Mouse (Mus musculus) limb, embryonic 11.5 days (tissue): Measurements from ENCODE around the gene Tex19.2. TPM values are rescaled to one million over a fixed set of nuclear protein-coding genes. Genes with fewer than 3 reads are reported as not detected.

Experiments
- ATAC-seq: fragments of 200-750 bp; cut with Nextera tagmentation; 2 replicates; pipeline ENCODE4 v1.8.0; 2017; ENCODE audit warnings: low read depth; ENCODE audit not compliant: insufficient number of reproducible peaks, low FRiP score, low TSS enrichment
- DNase-seq: peaks from one replicate; pipeline ENCODE4 v3.0.0-alpha.2; 2015; ENCODE audit warnings: low spot score
- H3K27ac ChIP-seq: fragments of 300-500 bp; sonication (generic); replicated peaks from 2 replicates; pipeline ENCODE4 v1.5.1; 2014; ENCODE audit warnings: low read depth, mild to moderate bottlenecking, low read length
- H3K27me3 ChIP-seq: fragments of 300-500 bp; sonication (generic); 2 replicates; pipeline ENCODE4 v1.6.1; 2014; ENCODE audit warnings: mild to moderate bottlenecking, low read length, mixed read lengths; ENCODE audit not compliant: control insufficient read depth, insufficient read depth
- H3K36me3 ChIP-seq: fragments of 300-500 bp; sonication (generic); 2 replicates; pipeline ENCODE4 v1.6.1; 2014; ENCODE audit warnings: mild to moderate bottlenecking, low read length, moderate library complexity, mixed read lengths; ENCODE audit not compliant: control insufficient read depth, insufficient read depth
- H3K4me1 ChIP-seq: fragments of 300-500 bp; sonication (generic); 2 replicates; pipeline ENCODE4 v1.6.1; 2014; ENCODE audit warnings: low read length, mixed read lengths; ENCODE audit not compliant: control insufficient read depth, insufficient read depth
- H3K4me2 ChIP-seq: fragments of 300-500 bp; sonication (generic); 2 replicates; pipeline ENCODE4 v1.6.1; 2014; ENCODE audit warnings: low read depth, mild to moderate bottlenecking, moderate library complexity; ENCODE audit not compliant: severe bottlenecking
- H3K4me3 ChIP-seq: fragments of 300-500 bp; sonication (generic); 2 replicates; pipeline ENCODE4 v1.5.1; 2014; ENCODE audit warnings: low read depth, low read length
- H3K9ac ChIP-seq: fragments of 300-500 bp; sonication (generic); 2 replicates; pipeline ENCODE4 v1.6.1; 2014; ENCODE audit warnings: mild to moderate bottlenecking, low read length
- H3K9me3 ChIP-seq: fragments of 300-500 bp; sonication (generic); 2 replicates; pipeline ENCODE4 v1.6.1; 2016; ENCODE audit warnings: low read length; ENCODE audit not compliant: control insufficient read depth
- WGBS: fragments of 180-500 bp; shearing (Covaris S2); extraction: QIAGEN DNeasy Blood & Tissue Kit; methylation state at CpG from one replicate; pipeline ENCODE4 v1.1.7; 2014; 5-methylcytosine and 5-hydroxymethylcytosine counted together
- polyA plus RNA-seq: library from polyadenylated mRNA; unstranded; fragments of >200 nt; fragmentation: Nextera tagmentation; extraction: Ambion mirVana; gene quantifications from 2 replicates; pipeline ENCODE4 v1.2.1, GENCODE M21; 2014

The Tex19.2 gene
- not detected in 2 replicates for polyA plus RNA-seq

DNA sequence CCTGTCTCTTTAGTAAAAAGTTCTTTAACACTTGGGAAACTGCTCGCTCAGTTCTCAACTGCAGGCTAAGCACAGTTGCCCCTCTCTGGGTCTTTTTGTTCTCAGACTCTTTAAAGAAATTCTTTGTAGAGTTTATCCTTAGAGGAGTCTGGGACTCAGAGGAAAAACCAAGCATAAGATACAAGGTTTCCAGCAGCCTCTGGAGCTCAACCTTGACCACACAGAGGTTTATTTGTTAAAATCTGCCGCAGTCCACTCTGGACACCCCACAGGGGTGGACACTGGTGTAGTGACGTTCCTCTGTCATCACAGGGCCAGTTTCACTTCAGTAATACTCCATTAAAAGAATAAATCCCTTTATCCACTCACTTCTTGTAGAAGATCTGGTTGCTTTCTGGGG lies at the start of gene Tex19.2:
Gene Tex19.2, minus strand, starts transcription at position 101 of the 400 bp plus-strand sequence.
- ATAC-seq: no peak

DNA sequence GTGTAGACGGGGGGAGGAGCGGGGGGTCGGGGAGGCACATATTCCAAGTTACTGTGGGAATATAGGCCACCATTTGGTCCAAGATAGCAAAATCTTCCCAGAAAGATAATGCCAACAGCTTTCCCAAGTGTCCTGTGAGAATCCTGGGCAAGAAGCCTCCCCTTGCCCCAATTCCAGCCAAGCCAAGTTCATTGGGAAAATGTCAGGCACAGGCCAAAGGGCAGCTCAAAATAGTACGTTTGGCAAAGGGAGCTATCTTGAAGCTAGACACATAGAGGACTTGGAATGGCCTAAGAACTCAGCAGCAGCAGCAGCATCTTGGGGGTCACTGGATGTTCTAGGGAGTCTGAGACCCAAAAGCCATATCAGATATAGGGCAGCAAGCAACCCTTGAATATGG lies 45.3 kb upstream of the Tex19.2 start:
- no peak overlapping the region for H3K9ac ChIP-seq
- H3K4me3 ChIP-seq: no peak overlapping the region
- H3K36me3 ChIP-seq: no peaks in the 10 kb centered on the region
- no peak overlapping the region for H3K27ac ChIP-seq
- no peaks in the 10 kb centered on the region for H3K9me3 ChIP-seq
- H3K4me2 ChIP-seq: no peak overlapping the region
- ATAC-seq (no peak), DNase-seq (no peak)
- 93% methylated on average over 4 of the region's 4 CpGs for WGBS
- no peaks in the 10 kb centered on the region for H3K27me3 ChIP-seq
- no peaks in the 10 kb centered on the region for H3K4me1 ChIP-seq

More for the DNA sequence above, at the start of gene Tex19.2:
- H3K9ac ChIP-seq: no peak within 1 kb of the TSS
- WGBS: 89% methylated on average over 3 of the region's 3 CpGs
- H3K4me2 ChIP-seq: no peak within 1 kb of the TSS
- H3K4me1 ChIP-seq: no peaks in the 10 kb centered on the region
- H3K4me3 ChIP-seq: no peak within 1 kb of the TSS
- DNase-seq: no peak
- no peaks in the 10 kb centered on the region for H3K27me3 ChIP-seq
- H3K9me3 ChIP-seq: no peaks in the 10 kb centered on the region
- no peaks in the 10 kb centered on the region for H3K36me3 ChIP-seq
- H3K27ac ChIP-seq: no peak within 1 kb of the TSS

DNA sequence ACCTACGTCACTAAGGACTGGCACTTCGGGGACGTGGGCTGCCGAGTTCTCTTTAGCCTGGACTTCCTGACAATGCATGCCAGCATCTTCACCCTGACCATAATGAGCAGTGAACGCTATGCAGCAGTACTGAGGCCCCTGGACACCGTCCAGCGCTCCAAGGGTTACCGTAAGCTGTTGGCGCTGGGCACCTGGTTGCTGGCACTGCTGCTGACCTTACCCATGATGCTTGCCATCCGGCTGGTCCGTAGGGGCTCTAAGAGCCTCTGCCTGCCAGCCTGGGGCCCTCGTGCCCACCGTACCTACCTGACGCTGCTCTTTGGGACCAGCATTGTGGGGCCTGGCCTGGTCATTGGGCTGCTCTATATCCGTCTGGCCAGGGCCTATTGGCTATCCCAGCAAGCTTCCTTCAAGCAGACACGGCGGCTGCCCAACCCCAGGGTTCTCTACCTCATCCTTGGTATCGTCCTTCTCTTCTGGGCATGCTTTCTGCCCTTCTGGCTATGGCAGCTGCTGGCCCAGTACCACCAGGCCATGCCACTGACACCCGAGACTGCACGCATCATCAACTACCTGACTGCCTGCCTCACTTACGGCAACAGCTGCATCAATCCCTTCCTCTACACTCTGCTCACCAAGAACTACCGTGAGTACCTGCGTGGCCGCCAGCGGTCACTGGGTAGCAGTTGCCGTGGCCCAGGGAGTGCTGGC lies 42.3 kb upstream of the Tex19.2 start:
- H3K27ac ChIP-seq: no peak overlapping the region
- no peak for ATAC-seq

DNA sequence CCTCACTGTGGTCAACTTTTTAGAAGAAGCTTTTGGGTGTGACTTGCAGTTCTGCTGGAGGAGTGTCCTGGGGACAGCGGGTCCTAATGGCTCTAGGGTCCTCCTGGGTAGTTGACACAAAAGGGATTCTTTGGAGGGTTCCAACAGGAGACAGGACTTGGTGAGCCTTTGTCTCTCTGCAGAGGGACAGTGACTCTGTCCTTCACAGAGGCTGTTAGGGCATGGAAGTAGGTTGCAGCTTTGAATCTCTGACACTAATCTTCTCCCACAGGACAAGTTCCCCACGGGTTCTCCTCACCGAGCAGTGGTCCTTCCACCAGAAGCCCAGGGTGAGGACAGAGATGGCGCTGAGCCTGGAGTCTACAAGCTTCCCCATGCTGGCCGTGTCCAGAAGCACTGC lies 41.5 kb upstream of the Tex19.2 start, which contains the start of gene Uts2r:
Gene Uts2r, plus strand, starts transcription at position 301 of the 400 bp plus-strand sequence.
- Histone ChIP-seq H3K27ac (no peak within 1 kb of the TSS), H3K36me3 (no peaks in the 10 kb centered on the region), H3K9me3 (no peaks in the 10 kb centered on the region), H3K4me3 (no peak within 1 kb of the TSS), H3K9ac (no peak within 1 kb of the TSS), H3K4me2 (no peak within 1 kb of the TSS), H3K4me1 (peaks cover 3% of the 10 kb centered on the region; the same call in 1 of the 2 replicates), H3K27me3 (peaks cover 30% of the 10 kb centered on the region)
- 89% methylated on average over 5 of the region's 5 CpGs for WGBS
- ATAC-seq: no peak
- DNase-seq: no peak

More for the DNA sequence above, 42.3 kb upstream of the Tex19.2 start:
- Histone ChIP-seq H3K4me2 (no peak overlapping the region), H3K9ac (no peak overlapping the region), H3K27me3 (peaks cover 21% of the 10 kb centered on the region), H3K36me3 (no peaks in the 10 kb centered on the region), H3K4me1 (peaks cover 3% of the 10 kb centered on the region; the same call in 1 of the 2 replicates), H3K9me3 (no peaks in the 10 kb centered on the region), H3K4me3 (no peak overlapping the region)
- DNase-seq: no peak
- WGBS: 91% methylated on average over 26 of the region's 26 CpGs

DNA sequence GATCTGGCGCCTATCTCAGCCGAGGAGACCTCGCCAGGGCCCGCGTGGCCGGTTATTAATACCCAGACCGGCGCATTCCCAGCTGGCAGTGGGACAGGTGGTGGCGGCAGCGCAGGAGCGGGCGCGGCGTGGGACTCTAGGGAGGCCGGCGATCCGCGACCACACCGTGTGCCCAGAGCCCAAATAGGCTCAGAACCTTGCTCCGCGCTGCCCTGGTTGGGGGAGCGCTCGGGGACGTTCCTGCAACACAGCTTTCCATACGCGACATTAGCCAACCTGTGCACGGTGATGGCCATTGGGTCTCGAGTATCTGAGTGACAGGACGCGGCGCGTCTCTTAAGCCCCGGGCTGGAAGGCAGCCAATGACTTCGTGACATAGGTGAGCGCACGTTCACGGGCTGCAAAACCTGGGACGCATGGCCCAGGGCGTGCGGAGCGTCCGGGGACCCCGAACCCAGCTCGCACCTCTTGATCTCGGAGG lies 38.0 kb upstream of the Tex19.2 start:
- H3K4me3 ChIP-seq: peak overlapping the region; percentile 31
- peaks cover 31% of the 10 kb centered on the region for H3K27me3 ChIP-seq
- H3K9me3 ChIP-seq: no peaks in the 10 kb centered on the region
- ATAC-seq: no peak
- peak; percentile 37 for DNase-seq
- no peaks in the 10 kb centered on the region for H3K36me3 ChIP-seq
- peaks cover 3% of the 10 kb centered on the region; the same call in 1 of the 2 replicates for H3K4me1 ChIP-seq
- 2% methylated on average over 45 of the region's 45 CpGs for WGBS
- H3K9ac ChIP-seq: no peak overlapping the region
- no peak overlapping the region for H3K27ac ChIP-seq
- H3K4me2 ChIP-seq: peak overlapping the region; percentile 69

DNA sequence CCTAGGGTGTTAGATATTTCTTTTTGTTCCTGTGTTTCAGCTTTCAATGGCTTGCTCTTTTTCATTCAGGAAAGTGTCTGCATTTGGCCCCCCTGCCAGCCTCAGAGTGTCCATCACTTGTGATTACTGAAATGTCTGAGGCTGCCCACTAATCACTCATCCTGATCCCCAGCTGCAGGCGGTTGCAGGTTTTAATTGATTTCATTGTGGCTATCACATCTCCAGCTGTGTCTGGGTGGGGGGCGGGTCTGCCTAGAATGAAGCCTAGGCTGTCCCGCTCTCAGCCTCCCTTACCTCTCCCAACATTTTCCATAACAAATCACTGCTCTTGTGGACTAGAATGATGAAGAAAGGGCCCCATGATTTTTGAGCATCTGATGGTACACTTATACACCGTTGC lies 35.7 kb upstream of the Tex19.2 start:
- H3K4me2 ChIP-seq: no peak overlapping the region
- no peak overlapping the region for H3K4me3 ChIP-seq
- DNase-seq (no peak), ATAC-seq (no peak)
- WGBS: 43% methylated on average over 4 of the region's 4 CpGs
- H3K9me3 ChIP-seq: no peaks in the 10 kb centered on the region
- H3K36me3 ChIP-seq: no peaks in the 10 kb centered on the region
- H3K9ac ChIP-seq: no peak overlapping the region
- peaks cover 31% of the 10 kb centered on the region for H3K27me3 ChIP-seq
- no peak overlapping the region for H3K27ac ChIP-seq
- peaks cover 3% of the 10 kb centered on the region; the same call in 1 of the 2 replicates for H3K4me1 ChIP-seq

DNA sequence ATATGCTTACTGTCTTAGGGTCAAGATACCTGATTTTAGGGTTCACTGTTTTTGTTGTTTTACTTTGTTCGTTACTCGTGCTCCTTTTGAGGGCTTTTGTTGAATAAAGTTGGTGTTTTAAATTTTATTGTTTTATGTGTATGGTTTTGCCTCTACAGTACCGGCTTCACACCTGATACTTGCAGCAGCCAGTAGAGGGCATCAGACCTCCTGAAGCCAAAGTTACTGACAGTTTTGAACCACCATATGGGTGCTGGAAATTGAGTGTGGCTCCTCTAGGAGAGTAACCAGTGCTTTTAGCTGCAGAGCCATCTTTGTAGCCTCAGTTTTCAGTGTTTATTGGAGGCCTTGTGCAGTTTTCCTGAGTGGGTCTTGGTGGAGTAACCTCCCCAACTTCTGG lies 29.7 kb upstream of the Tex19.2 start:
- no peak overlapping the region for H3K4me3 ChIP-seq
- DNase-seq (no peak), ATAC-seq (no peak)
- H3K9me3 ChIP-seq: no peaks in the 10 kb centered on the region
- H3K4me1 ChIP-seq: no peaks in the 10 kb centered on the region
- no peak overlapping the region for H3K9ac ChIP-seq
- no peaks in the 10 kb centered on the region for H3K36me3 ChIP-seq
- H3K27me3 ChIP-seq: no peaks in the 10 kb centered on the region
- 77% methylated on average over 3 of the region's 3 CpGs for WGBS
- H3K4me2 ChIP-seq: no peak overlapping the region
- no peak overlapping the region for H3K27ac ChIP-seq

DNA sequence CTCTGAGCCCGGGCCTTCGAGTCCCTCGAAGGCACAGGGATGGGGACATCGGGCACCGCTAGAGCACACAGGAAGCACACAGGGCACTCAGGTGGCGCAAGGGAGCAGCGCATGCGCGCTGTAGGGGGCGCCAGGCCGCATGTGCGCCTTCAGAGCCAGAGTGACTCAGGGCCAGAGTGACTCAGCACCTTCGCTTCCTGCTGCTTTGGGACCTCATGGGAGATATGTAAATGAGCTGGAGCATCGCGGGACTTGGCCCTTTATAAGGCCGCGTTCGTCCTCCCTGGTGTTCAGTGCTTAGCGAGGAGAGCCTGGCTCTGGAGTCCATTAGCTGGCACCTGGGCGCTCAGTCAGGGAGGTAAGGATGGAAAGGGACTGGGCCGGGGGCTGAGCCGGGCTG lies 27.4 kb upstream of the Tex19.2 start, which contains the start of gene Tex19.1:
Gene Tex19.1, plus strand, starts transcription at position 279 of the 400 bp plus-strand sequence.
- no peaks in the 10 kb centered on the region for H3K9me3 ChIP-seq
- no peaks in the 10 kb centered on the region for H3K27me3 ChIP-seq
- H3K4me2 ChIP-seq: no peak within 1 kb of the TSS
- no peaks in the 10 kb centered on the region for H3K36me3 ChIP-seq
- DNase-seq (no peak), ATAC-seq (no peak)
- no peaks in the 10 kb centered on the region for H3K4me1 ChIP-seq
- H3K9ac ChIP-seq: no peak within 1 kb of the TSS
- no peak within 1 kb of the TSS for H3K4me3 ChIP-seq
- no peak within 1 kb of the TSS for H3K27ac ChIP-seq
- WGBS: 89% methylated on average over 22 of the region's 22 CpGs
